Mouse (Mus musculus): ENCODE results near the gene Zkscan14.

GRCm38 (mm10) chr5:145185244-145185643 is 16.4 kb downstream of the Zkscan14 start:
- TF ChIP-seq CTCF (IDR thresholded peaks at IDR 0.05; ENCODE audit: low read depth) (no peak), EP300 (IDR thresholded peaks at IDR 0.05; ENCODE audit: low read depth) (no peak)
